Mouse (Mus musculus): ENCODE measurements around the gene Arhgef12.

DNA sequence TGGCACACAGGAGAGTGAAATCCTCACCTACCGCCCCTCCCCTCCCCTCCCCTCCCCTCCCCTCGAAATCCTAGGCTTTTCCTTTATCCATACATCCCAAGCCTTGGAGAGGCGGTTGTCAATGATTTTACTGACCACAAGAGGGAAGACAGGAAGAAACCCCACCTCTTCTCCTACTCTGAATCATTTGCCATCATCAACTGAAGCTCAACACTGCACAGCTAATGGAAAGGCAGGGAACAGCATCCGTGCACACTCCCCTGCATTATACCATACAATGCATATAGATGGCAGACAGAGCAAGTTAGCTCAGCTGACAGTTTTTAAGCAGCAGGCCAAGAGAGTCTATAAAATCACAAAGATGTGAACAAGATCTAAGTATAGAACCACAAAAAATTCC lies 35.9 kb downstream of the Arhgef12 start:
- TF ChIP-seq TAL1 (IDR thresholded peaks at IDR 0.05; ENCODE audit: low read length) (no peak), CTCF (IDR thresholded peaks at IDR 0.05 in 2 of 3, conservative IDR thresholded peaks at IDR 0.05 in 1 of 3; ENCODE audit: control insufficient read depth in 1 of 3, insufficient read depth in 1 of 3, low read depth in 2 of 3, low read length in 3 of 3, poor library complexity in 1 of 3, severe bottlenecking in 1 of 3) (no peak), ZC3H11A (IDR thresholded peaks at IDR 0.05; ENCODE audit: low read depth, low read length) (no peak), TBP (IDR thresholded peaks at IDR 0.05; ENCODE audit: low read depth, low read length) (no peak)

Data from MEL (cell line).